Mouse (Mus musculus): ENCODE measurements around the gene Ush2a.

- TF ChIP-seq CTCF (IDR thresholded peaks at IDR 0.05; ENCODE audit: extremely low read depth, insufficient read depth, low read length) (no peak), POLR2A (IDR thresholded peaks at IDR 0.05; ENCODE audit: extremely low read depth, insufficient read depth, low read length) (no peak)
Measured at GRCm38 (mm10) chr1:188541492-188541891, 279.7 kb downstream of the Ush2a start.

All from cortical plate, adult 2 months (tissue).